Comparison of ENCODE assay signal across 23 mouse cellular contexts in the genomic region with DNA sequence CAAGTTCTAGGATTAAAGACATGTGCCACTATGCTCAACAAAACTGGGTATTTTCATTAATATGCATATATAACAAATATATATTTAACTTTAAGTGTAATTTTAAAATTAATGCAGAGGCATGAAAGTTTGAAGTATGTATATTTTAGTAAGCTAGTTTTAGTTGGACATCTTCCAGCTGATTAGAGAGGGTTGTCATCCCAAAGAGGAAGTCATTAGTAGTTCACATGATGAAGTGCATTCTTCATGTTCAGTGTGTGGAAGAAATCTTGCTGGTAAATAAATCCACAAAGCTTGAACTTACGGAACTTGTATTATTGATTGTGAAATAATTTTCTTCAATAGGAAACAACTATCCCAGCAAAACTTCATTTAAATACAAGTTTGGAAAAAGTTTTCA.
DNase-seq lines count a peak whose midpoint lies in the region; ATAC-seq and TF ChIP-seq lines count a peak whose summit lies in the region.
"Had no signal": no experiment of that assay in that cellular context is flagged by ENCODE, and none has a peak within 500 bp of the region (broad histone marks: within the 10 kb centered on the region; RNA-seq: fewer than 3 reads in every experiment).

No protein-coding gene starts in this region.

- no peak overlapping the region for H3K27ac ChIP-seq in lung, embryonic 14.5 days (ENCODE audit: low read depth)
- H3K27ac ChIP-seq in bone marrow macrophage, adult 2 months (ENCODE audit: insufficient read depth, low read depth, low read length): peak overlapping the region; percentile 70
- H3K27ac ChIP-seq: embryonic facial prominence, embryonic 10.5 days; embryonic facial prominence, embryonic 13.5 days; forebrain, embryonic 10.5 days; forebrain, embryonic 13.5 days; hindbrain, embryonic 12.5 days; hindbrain, embryonic 15.5 days had no signal

- no peaks in the 10 kb centered on the region for H3K27me3 ChIP-seq in lung, embryonic 14.5 days (ENCODE audit: insufficient read depth, low read length)
- H3K27me3 ChIP-seq: embryonic facial prominence, embryonic 13.5 days; forebrain, embryonic 13.5 days; hindbrain, embryonic 12.5 days; hindbrain, embryonic 15.5 days had no signal

- H3K4me3 ChIP-seq in lung, embryonic 14.5 days (ENCODE audit: low read depth, low read length): no peak overlapping the region
- no peak overlapping the region for H3K4me3 ChIP-seq in bone marrow macrophage, adult 2 months (ENCODE audit: insufficient read depth, low read length)
- H3K4me3 ChIP-seq: embryonic facial prominence, embryonic 10.5 days; embryonic facial prominence, embryonic 13.5 days; forebrain, embryonic 10.5 days; forebrain, embryonic 13.5 days; hindbrain, embryonic 12.5 days; hindbrain, embryonic 15.5 days had no signal

- ATAC-seq in lung, embryonic 14.5 days (ENCODE audit: insufficient read depth): no peak
- ATAC-seq: forebrain, embryonic 13.5 days; forebrain, embryonic 16.5 days had no signal

- no peak for TF ChIP-seq CTCF in lung, embryonic 14.5 days (IDR thresholded peaks at IDR 0.05; ENCODE audit: low read depth)
- no peak for TF ChIP-seq CTCF in bone marrow macrophage, adult 2 months (IDR thresholded peaks at IDR 0.05; ENCODE audit: low read depth, low read length)

- no peak overlapping the region for H3K9ac ChIP-seq in lung, embryonic 14.5 days
- H3K9ac ChIP-seq: embryonic facial prominence, embryonic 13.5 days; forebrain, embryonic 13.5 days; hindbrain, embryonic 12.5 days; hindbrain, embryonic 15.5 days had no signal

- TF ChIP-seq POLR2A in bone marrow macrophage, adult 2 months (IDR thresholded peaks at IDR 0.05; ENCODE audit: borderline replicate concordance, low read depth, low read length): no peak

- no peaks in the 10 kb centered on the region for H3K9me3 ChIP-seq in lung, embryonic 14.5 days (ENCODE audit: low read depth, low read length)
- H3K9me3 ChIP-seq: embryonic facial prominence, embryonic 10.5 days; embryonic facial prominence, embryonic 13.5 days; forebrain, embryonic 10.5 days; forebrain, embryonic 13.5 days; hindbrain, embryonic 12.5 days; hindbrain, embryonic 15.5 days had no signal

- 35% methylated on average over 1 of the region's 1 CpGs for WGBS in lung, embryonic 14.5 days

- no peaks in the 10 kb centered on the region for H3K4me1 ChIP-seq in lung, embryonic 14.5 days (ENCODE audit: insufficient read depth)
- H3K4me1 ChIP-seq in bone marrow macrophage, adult 2 months (ENCODE audit: control insufficient read depth, insufficient read depth, low read length): peaks cover 27% of the 10 kb centered on the region
- H3K4me1 ChIP-seq: embryonic facial prominence, embryonic 10.5 days; embryonic facial prominence, embryonic 13.5 days; forebrain, embryonic 13.5 days; hindbrain, embryonic 12.5 days; hindbrain, embryonic 15.5 days had no signal

- peak; percentile 69 for DNase-seq in lung, embryonic 14.5 days
- DNase-seq in lung, postnatal 14 days: no peak
- peak; percentile 65 for DNase-seq in retina, postnatal 1 day
- no peak for DNase-seq in spleen, postnatal 10 days (ENCODE audit: low spot score in 2 of 2)
- DNase-seq in urinary bladder, adult 2 months (ENCODE audit: low spot score): no peak
- DNase-seq: adrenal gland, adult 2 months; adrenal gland, postnatal 14 days; cerebellum, adult 11-12 months; cerebellum, adult 8-10 months; cerebellum, postnatal 10 days; cerebellum, postnatal 36 days; embryo, embryonic 11 days; gastrocnemius, postnatal 10 days; heart, adult 11 months had no signal

- no peaks in the 10 kb centered on the region for H3K36me3 ChIP-seq in lung, embryonic 14.5 days (ENCODE audit: insufficient read depth)
- H3K36me3 ChIP-seq: embryonic facial prominence, embryonic 10.5 days; embryonic facial prominence, embryonic 13.5 days; forebrain, embryonic 10.5 days; hindbrain, embryonic 12.5 days; hindbrain, embryonic 15.5 days had no signal

- H3K4me2 ChIP-seq in lung, embryonic 14.5 days: no peak overlapping the region
- H3K4me2 ChIP-seq: embryonic facial prominence, embryonic 13.5 days; forebrain, embryonic 13.5 days; heart, embryonic 11.5 days; hindbrain, embryonic 12.5 days; hindbrain, embryonic 15.5 days had no signal

Comparison
In these comparisons a context has a peak if more than half of its experiments do, and no peak if none do; other contexts are left out.
1. DNase-seq: peak in lung, embryonic 14.5 days (single experiment) and retina, postnatal 1 day (single experiment); none in lung, postnatal 14 days (single experiment), spleen, postnatal 10 days (0 of 2) and urinary bladder, adult 2 months (single experiment).